Mouse (Mus musculus) stomach, postnatal 0 days (tissue): Measurements from ENCODE around the gene Atp8b4. TPM values are rescaled to one million over a fixed set of nuclear protein-coding genes. Genes with fewer than 3 reads are reported as not detected.

ENCODE experiments used
- ATAC-seq: fragments of 200-750 bp; cut with Nextera tagmentation; 2 replicates; pipeline ENCODE4 v1.8.0; 2017; ENCODE audit not compliant: low FRiP score, low TSS enrichment
- DNase-seq: peaks from one replicate; pipeline ENCODE4 v3.0.0-alpha.2; 2016; ENCODE audit warnings: low spot score
- H3K27ac ChIP-seq: fragments of 300-500 bp; sonication (generic); replicated peaks from 2 replicates; pipeline ENCODE4 v1.5.1; 2014; ENCODE audit warnings: mild to moderate bottlenecking, control low read depth
- H3K27me3 ChIP-seq: fragments of 300-500 bp; sonication (generic); 2 replicates; pipeline ENCODE4 v1.6.1; 2014; ENCODE audit warnings: low read length; ENCODE audit not compliant: control insufficient read depth, insufficient read depth
- H3K36me3 ChIP-seq: fragments of 300-500 bp; sonication (generic); 2 replicates; pipeline ENCODE4 v1.6.1; 2014; ENCODE audit warnings: low read length, mixed read lengths; ENCODE audit not compliant: control insufficient read depth, insufficient read depth
- H3K4me1 ChIP-seq: fragments of 300-500 bp; sonication (generic); replicated peaks from 2 replicates; pipeline ENCODE4 v1.6.1; 2014; ENCODE audit warnings: antibody characterized with exemption; ENCODE audit not compliant: control insufficient read depth, insufficient read depth
- H3K4me2 ChIP-seq: fragments of 300-500 bp; sonication (generic); replicated peaks from 2 replicates; pipeline ENCODE4 v1.6.1; 2014; ENCODE audit warnings: low read depth, mild to moderate bottlenecking, control low read depth, moderate library complexity
- H3K4me3 ChIP-seq: fragments of 300-500 bp; sonication (generic); 2 replicates; pipeline ENCODE4 v1.5.1; 2014; ENCODE audit warnings: low read depth, low read length, control low read depth
- H3K9ac ChIP-seq: fragments of 300-500 bp; sonication (generic); 2 replicates; pipeline ENCODE4 v1.6.1; 2014; ENCODE audit warnings: mild to moderate bottlenecking, low read length, control low read depth, mixed read lengths
- H3K9me3 ChIP-seq: fragments of 300-500 bp; sonication (generic); 2 replicates; pipeline ENCODE4 v1.6.1; 2016; ENCODE audit warnings: low read length; ENCODE audit not compliant: control insufficient read depth
- CTCF ChIP-seq: IDR thresholded peaks from 2 replicates; pipeline ENCODE4 v1.5.1; 2016; ENCODE audit warnings: antibody characterized with exemption, low read depth, mild to moderate bottlenecking, moderate library complexity
- EP300 ChIP-seq: optimal IDR thresholded peaks from 2 replicates; pipeline ENCODE3; 2016; ENCODE audit warnings: antibody characterized with exemption
- WGBS: fragments of 180-500 bp; shearing (Covaris S2); extraction: QIAGEN DNeasy Blood & Tissue Kit; methylation state at CpG from one replicate; pipeline ENCODE4 v1.1.7; 2014; 5-methylcytosine and 5-hydroxymethylcytosine counted together
- polyA plus RNA-seq: library from polyadenylated mRNA; unstranded; fragments of >200 nt; fragmentation: Nextera tagmentation; extraction: Ambion mirVana; gene quantifications from 2 replicates; pipeline ENCODE4 v1.2.1, GENCODE M21; 2015

The Atp8b4 gene
- polyA plus RNA-seq, 1 experiment from 2014 or later, result 0.07 TPM

- H3K4me3 ChIP-seq, result no peak overlapping the region
- no peaks in the 10 kb centered on the region for H3K27me3 ChIP-seq
- no peaks in the 10 kb centered on the region for H3K4me1 ChIP-seq
- no peak for DNase-seq
- no peak overlapping the region for H3K9ac ChIP-seq
- no peak overlapping the region for H3K4me2 ChIP-seq
- no peak for ATAC-seq
- no peak for TF ChIP-seq EP300
- TF ChIP-seq CTCF, result no peak
- 71% methylated on average over 2 of the region's 2 CpGs for WGBS
- H3K27ac ChIP-seq, result no peak overlapping the region
- H3K36me3 ChIP-seq, result no peaks in the 10 kb centered on the region
- no peaks in the 10 kb centered on the region for H3K9me3 ChIP-seq
Observed at GRCm38 (mm10) chr2:126399017-126399416, 101.5 kb downstream of the Atp8b4 start.

GRCm38 (mm10) chr2:126398216-126398615 lies 102.3 kb downstream of the Atp8b4 start:
- Histone ChIP-seq H3K4me3 (no peak overlapping the region), H3K36me3 (no peaks in the 10 kb centered on the region), H3K9ac (no peak overlapping the region), H3K27me3 (no peaks in the 10 kb centered on the region), H3K27ac (no peak overlapping the region), H3K4me2 (no peak overlapping the region), H3K4me1 (no peaks in the 10 kb centered on the region), H3K9me3 (no peaks in the 10 kb centered on the region)
- no peak for DNase-seq
- ATAC-seq, result no peak
- TF ChIP-seq EP300 (no peak), CTCF (no peak)
- WGBS, result 68% methylated on average over 2 of the region's 2 CpGs

- ATAC-seq, result no peak
- Histone ChIP-seq H3K36me3 (no peaks in the 10 kb centered on the region), H3K4me1 (no peaks in the 10 kb centered on the region), H3K4me2 (no peak overlapping the region), H3K9ac (no peak overlapping the region), H3K9me3 (no peaks in the 10 kb centered on the region), H3K27ac (no peak overlapping the region), H3K4me3 (no peak overlapping the region), H3K27me3 (no peaks in the 10 kb centered on the region)
- 50% methylated on average over 8 of the region's 8 CpGs for WGBS
- DNase-seq, result no peak
- TF ChIP-seq EP300 (no peak), CTCF (no peak)
Observed at GRCm38 (mm10) chr2:126397513-126397912, 103.0 kb downstream of the Atp8b4 start.

- ATAC-seq, result no peak
- TF ChIP-seq CTCF (no peak), EP300 (no peak)
- H3K9me3 ChIP-seq, result no peaks in the 10 kb centered on the region
- H3K4me1 ChIP-seq, result no peaks in the 10 kb centered on the region
- 63% methylated on average over 2 of the region's 2 CpGs for WGBS
- no peak overlapping the region for H3K27ac ChIP-seq
- H3K36me3 ChIP-seq, result no peaks in the 10 kb centered on the region
- H3K27me3 ChIP-seq, result no peaks in the 10 kb centered on the region
- no peak for DNase-seq
- H3K4me2 ChIP-seq, result no peak overlapping the region
- H3K4me3 ChIP-seq, result no peak overlapping the region
- no peak overlapping the region for H3K9ac ChIP-seq
Observed at GRCm38 (mm10) chr2:126394924-126395323, 105.5 kb downstream of the Atp8b4 start.

GRCm38 (mm10) chr2:126387458-126388037 lies 112.9 kb downstream of the Atp8b4 start:
- ATAC-seq (no peak), DNase-seq (no peak)
- no peaks in the 10 kb centered on the region for H3K4me1 ChIP-seq
- H3K27me3 ChIP-seq, result no peaks in the 10 kb centered on the region
- no peak overlapping the region for H3K4me3 ChIP-seq
- no peak overlapping the region for H3K27ac ChIP-seq
- no peaks in the 10 kb centered on the region for H3K9me3 ChIP-seq
- no peak overlapping the region for H3K9ac ChIP-seq
- WGBS, result 59% methylated on average over 8 of the region's 8 CpGs
- TF ChIP-seq CTCF, result no peak
- TF ChIP-seq EP300, result no peak
- no peak overlapping the region for H3K4me2 ChIP-seq
- no peaks in the 10 kb centered on the region for H3K36me3 ChIP-seq

- no peak for DNase-seq
- no peak for TF ChIP-seq EP300
- no peak for TF ChIP-seq CTCF
- H3K4me3 ChIP-seq, result no peak overlapping the region
- no peak overlapping the region for H3K27ac ChIP-seq
- no peaks in the 10 kb centered on the region for H3K36me3 ChIP-seq
- H3K9me3 ChIP-seq, result no peaks in the 10 kb centered on the region
- no peak overlapping the region for H3K9ac ChIP-seq
- H3K4me1 ChIP-seq, result no peaks in the 10 kb centered on the region
- no peak overlapping the region for H3K4me2 ChIP-seq
- H3K27me3 ChIP-seq, result no peaks in the 10 kb centered on the region
- no peak for ATAC-seq
Observed at GRCm38 (mm10) chr2:126386056-126386455, 114.4 kb downstream of the Atp8b4 start.
